Mouse (Mus musculus): ENCODE results near the gene Ankrd66.

DNA sequence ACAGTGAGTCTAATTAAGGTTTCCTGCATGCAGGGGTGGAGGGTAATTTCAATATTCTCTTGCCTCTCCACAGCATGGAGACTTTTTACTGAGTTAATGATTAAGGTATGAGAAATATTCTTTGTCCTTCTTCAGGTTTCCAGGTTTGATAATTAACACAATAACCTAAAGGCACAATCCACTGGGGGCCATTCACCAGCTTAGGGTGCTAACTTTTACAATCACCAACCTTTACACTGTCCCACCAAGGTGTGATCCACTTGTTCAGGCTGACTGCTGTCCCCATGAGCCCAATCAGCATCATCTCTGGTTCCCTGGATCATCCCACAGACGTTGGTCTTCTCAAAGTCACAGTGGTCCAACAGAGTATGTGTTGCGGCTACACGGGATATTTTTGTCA lies 57.5 kb downstream of the Ankrd66 start:
- no peak for TF ChIP-seq FLI1 (IDR thresholded peaks at IDR 0.05; ENCODE audit: low read length)
- no peak for TF ChIP-seq GATA1 (IDR thresholded peaks at IDR 0.05; ENCODE audit: borderline replicate concordance, low read length)

Measured in megakaryocyte, embryonic 14.5 days (primary cell).